Mouse (Mus musculus): ENCODE results near the gene Tcf7l2.

The Tcf7l2 gene

DNA sequence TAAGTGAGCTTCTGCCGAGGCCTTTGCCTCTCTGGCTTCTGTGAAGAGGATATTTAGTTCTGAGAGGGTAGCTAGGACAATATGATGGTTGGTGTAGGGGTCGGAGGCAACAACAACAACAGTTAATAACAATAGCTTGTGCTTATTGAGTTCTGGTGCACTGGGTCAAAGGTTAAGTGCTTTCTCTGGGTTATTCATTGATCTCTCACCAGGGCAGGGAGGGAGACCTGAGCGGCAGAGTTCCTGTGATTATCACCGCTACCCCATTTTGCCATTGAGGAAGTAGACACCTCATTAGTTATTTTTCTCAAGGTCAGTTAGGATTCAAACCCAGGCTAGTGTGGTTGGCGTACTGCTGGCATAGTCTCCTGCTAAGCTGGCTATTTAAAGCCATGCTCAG is 19.5 kb downstream of the Tcf7l2 start:
- no peak for DNase-seq

DNA sequence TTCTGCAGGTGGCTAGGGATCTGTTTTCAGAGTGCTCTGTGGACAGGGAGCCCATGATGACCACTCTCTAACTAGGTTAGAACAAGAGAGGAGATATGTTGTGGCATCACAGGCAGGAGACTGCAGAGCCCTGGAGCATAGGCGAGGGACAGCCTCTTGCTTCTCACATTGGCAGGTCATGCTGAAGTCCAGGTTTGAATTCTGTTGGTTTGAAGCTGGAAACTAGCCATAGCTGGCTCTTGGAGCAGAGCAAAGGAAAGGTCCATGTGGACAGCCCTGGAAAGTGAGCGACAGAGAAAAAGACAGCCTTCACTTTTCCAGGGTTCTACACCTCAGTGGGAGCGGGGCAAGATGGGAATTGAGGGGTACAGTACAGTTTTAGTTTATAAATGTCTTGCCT is 20.6 kb downstream of the Tcf7l2 start:
- no peak for DNase-seq

DNA sequence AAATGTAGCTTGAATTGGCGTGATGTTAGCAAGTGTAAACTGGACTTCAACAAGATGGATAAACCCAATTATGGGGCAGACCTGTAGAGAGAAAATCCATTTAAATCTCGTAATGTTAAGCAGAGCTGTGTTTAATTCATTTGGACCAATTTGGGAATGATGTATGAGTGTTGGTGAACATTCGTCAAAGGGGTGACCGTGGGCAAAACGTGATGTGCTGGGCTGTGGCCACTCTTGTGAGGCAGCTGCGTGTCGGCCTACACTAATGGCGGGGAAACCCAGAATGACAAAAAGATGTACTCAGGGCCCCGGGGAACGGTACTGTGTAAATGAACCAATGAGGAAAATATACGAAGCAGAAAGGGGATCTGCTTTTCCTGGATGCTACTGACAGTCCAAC is 24.2 kb downstream of the Tcf7l2 start:
- DNase-seq = no peak

DNA sequence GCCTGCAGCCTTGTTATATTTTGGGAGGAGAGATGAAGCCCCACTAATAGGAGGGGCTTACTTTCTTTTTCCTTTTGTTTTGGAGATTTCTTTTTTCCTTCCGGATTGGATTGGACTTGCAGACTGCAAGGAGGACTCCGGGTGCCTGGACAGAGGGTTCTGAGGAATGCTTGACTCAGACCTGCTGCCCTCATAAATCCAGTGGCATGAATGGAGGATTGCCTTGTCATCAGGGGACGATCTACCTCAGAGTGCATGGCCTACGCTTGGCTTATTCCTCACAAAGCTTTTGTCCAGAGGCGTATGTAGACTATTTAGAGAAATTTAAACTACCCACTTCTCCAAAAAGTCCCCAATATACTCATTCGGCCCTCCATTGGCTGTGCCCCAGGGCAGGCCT is 25.5 kb downstream of the Tcf7l2 start:
- DNase-seq = no peak

DNA sequence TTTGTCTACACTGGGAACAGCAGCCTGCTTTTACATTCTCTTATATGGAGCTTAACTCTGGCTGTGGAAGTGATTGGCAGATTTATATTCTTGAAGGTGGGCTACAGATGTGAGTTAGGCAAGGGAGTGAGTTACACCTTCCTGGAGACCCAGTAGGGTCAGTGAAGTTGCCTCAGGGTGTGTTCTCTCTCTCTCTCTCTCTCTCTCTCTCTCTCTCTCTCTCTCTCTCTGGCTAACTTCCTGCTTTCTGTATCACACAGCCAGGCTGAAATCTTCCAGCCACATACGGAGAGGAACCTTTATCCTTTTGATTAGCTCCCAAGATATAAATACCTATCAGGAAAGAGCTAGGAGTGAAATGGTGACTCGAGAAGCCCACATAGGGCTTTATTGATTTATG is 26.0 kb downstream of the Tcf7l2 start:
- no peak for DNase-seq

DNA sequence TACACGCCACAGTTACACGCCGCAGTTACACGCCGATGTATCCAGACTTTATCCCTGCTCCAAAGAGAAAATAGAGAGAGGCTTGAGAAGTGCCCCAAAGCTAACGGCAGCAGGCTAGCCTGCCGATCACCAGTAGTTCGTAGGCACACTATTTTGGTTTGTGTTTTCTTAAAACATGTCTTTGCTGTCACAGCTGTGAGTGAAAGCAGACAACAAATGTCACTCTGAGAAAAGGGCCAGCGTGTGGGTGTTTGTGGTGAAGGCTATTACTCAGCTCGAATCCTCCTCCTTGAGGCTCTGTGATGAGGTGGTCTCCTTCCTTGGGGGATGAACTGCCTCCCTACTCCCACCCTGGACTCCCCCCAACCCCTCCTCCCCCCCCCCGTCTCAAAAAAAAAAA is 26.6 kb downstream of the Tcf7l2 start:
- no peak for DNase-seq

DNA sequence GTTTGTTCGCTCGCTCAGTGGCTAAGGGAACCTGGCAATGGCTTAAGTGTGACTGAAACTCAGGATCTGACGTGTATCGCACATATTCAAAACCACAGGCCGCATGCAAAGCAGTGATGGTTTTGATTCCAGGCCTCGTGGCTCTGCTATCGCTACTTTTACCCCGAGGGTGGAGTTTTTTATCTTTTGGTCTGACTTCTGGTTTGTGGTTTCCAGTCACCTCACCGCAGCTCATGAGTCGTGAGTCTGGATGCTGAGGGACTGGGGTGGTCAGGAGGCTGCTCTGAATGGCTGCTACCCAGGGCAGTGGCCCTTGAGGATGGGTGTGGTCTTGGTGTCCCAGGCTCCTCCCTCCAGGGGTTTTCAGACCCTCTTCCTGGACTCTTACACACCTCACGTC is 27.3 kb downstream of the Tcf7l2 start:
- DNase-seq = no peak

DNA sequence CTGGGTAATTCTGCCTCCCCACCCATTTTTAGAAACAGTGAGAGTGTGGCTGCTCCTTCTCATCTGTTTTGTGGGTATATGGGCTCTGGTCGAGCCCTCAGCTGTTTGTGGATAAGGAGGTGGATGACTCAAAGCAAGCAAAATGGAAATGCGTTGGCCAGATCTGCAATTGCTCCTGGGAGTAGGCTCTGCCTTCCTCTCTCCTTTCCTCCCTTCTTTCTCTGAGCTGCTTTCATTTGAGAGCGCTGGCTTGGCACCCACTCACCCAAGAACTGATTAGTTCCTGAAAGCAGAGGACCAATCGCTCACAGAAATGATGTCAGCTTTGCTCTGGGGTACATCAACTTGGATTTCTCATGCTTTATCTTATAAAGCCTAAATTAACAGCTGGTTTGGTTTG is 32.7 kb downstream of the Tcf7l2 start:
- DNase-seq = no peak

DNA sequence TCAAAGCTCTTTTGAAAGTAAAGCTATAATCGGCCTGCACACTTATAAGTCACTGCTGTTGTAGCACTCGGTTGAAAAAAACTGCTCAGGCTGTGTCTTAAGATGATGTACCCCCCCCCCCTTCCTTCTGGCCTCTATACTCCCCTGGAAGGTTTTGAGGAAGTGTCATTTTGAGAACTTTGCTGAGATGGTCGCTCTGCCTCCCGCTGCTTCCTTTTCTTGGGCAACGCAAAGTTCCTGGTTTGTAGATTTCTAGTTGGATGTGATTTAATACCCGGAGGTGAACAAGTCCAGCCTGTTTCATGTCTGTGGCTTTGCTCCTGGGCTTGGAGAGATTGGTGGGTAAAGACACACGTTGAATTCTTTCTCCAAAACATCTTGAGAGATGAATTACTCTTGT is 33.2 kb downstream of the Tcf7l2 start:
- DNase-seq = no peak

DNA sequence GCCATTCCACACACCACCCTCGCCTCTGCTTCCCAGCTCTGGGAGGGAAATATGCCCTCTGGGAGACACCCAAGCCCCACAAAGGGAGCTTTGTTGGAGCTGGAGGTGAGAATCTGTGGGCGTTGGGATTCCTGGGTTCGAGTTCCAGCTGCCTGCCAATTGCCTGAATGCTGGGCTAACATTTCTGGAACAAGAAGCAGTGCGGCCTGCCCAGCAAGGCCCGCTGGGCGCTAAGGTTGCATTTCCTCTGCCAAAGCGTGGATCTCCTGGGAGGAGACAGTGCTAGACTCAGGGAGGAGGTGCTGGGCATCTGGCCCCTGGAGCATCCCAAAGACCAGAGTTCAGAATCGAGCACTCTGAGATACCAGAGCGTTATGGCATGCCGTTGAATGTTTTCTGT is 38.3 kb downstream of the Tcf7l2 start:
- no peak for DNase-seq

DNA sequence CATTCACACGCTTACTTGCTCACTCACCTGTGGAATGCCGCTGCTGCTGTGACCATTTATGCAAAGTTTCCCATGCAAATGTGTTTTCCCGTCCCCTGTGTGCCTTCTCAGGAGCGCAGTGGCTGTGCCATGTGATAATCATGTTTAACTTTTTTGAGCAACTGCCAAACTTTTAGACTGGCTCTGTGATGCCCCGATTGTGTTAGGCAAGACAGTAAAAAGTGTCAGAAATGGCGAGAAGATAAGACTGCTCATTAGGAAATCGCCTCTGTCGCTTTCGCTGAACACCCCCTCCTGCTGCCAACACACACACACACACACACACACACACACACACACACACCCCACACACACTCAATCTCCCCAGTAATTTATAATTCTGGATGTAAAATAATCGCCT is 39.5 kb downstream of the Tcf7l2 start:
- no peak for DNase-seq

DNA sequence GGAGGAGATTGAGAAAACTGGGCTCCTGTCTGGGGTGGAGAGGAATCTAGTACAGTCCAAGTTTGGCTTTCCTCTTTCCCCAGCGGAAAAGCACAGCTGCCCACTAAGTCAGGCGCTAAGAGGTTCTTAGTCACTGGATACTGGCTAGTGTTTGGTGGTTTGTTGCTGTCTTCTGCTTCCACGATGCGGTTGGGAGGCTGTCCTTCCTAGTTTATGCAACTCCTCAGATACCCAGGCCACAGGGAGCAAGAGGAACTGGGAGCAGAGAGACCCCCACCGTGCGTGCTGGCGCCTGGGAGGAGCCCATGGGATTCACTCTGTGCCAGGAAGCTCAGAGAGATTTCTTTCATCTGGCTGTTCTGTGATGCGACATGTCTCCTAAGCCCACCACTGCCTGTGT is 40.1 kb downstream of the Tcf7l2 start:
- DNase-seq = no peak

DNA sequence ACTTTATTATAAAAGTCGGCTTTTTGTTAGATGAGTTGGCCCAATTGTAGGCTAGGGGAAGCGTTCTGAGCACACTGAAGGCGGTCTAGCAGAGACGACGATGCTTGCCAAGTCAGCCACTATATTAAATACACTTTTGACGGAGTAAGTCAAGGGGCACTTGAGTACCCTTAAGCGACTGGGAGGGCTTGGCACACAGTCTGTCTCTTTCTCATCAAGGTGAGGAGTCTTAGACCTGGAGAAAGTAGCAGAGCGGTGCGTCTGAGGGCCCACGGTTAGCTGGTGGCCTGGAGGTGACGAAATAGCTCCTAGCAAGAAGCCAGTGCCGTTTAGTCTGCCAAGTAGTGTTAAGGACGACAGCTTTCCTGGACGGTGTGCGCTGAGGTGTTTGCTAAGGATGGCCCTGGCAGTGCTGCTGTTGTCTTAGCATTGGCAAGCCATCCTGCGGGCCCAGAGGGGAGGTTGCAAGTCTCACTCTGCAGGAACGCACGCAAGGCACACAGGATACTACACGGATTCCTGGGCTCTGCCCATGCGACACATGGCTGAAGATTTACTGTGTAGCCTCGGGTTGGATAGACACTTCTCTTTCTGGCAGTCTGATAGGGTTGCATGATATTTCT is 43.3 kb downstream of the Tcf7l2 start:
- no peak for DNase-seq

DNA sequence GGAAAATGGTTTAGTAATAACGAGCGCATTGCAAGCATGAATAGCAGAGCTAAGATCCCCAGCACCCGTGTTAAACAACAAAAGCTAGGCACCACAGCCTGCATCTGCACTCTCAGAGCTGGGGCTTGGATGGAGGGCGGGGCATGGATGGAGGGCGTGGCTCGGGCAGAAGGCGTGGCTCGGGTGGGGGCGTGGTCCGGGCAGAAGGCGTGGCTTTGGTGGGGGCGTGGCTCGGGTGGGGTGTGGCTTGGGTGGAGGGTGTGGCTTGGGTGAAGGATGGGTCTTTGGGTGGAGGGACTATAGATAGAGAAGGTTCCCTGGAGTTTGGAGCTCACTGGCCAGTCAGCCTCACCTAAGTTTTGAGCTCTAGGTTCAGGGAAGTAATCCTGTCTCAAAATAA is 45.8 kb downstream of the Tcf7l2 start:
- DNase-seq = no peak

DNA sequence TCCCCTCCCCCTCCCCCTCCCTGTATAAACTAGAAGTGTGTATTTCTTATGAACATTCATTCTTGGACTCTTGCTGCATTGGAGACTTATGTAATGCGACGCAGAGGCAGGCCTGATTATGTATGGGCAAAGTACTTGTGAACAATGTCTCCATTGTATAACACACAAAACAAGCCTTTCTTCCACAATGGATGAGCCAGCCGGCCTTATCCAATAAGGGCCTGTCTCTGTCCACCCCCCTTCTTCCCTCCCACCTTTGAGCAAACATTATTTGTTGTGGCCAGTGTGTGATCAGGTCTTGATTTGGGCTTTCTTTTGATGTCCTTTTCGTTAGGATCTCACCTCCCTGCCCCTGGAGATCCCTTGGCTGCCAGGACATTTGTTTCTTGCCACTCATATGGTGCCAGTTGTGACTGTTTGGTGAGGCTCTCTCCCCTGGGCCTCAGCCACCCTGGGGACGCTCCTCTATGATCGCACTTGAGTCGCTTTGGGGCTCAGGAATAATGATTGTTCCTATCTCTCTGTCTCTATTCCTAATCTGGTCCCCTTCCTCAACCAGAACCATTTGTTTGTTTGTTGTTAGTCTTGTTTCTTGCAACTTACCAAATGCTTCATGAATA is 46.8 kb downstream of the Tcf7l2 start:
- DNase-seq = no peak

DNA sequence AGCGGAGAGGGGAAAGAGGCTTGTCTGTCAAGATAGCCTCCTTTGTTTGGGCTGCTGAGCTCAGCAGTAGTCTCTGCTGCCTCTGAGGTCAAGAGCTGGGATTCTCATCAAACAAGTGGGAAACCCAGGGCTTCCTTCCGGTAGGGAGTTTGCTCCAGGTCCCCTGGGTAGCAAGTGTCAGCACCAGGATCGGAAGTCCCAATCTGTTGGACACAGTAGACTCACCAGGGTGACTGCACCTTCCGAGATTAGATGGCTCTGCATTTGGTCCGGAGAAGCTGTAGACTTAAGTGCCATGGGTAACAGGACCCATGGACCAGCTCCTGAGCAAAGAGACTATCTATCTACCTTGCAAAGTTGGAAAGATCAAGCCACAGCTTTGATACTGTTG is 47.3 kb downstream of the Tcf7l2 start:
- DNase-seq = no peak

DNA sequence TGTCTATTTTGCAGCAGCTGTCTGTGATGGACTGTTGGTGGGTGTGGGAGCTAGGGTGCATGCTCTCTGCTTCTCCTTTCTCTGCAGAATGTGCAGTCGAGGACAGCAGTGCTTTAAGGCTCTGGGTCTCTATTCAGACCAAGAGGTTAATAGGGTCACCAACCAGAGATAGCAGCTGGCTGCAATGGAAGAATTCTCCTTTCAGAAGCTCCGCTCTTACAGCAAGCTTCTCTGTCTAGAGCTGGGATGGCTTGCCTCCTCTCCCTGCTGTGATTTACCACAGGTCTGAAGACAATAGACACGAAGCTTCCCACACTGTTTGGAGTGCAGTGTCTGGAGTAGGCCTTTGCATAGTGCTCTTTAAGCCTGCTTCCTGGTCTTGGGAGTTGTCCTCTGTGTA is 48.2 kb downstream of the Tcf7l2 start:
- DNase-seq = no peak

DNA sequence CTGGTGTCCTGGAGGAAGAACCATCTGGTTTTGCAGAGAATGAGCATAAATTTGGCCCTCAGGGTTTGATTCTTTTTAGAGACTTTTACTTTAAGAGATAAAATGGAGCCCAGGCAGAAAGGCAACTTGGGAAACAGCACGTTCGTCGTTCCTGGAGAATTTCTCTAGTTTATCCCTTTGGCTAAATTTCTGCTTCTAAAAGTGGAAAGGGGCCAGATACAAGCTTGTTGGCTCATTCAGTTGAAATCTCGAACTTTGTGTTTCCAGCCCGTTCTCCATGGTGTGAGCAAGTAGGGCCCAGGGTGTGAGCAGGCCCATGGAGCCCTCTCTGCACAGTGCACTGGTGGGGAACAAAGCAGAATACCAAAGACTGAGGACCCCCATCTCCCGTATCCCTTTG is 49.7 kb downstream of the Tcf7l2 start:
- DNase-seq = no peak

DNA sequence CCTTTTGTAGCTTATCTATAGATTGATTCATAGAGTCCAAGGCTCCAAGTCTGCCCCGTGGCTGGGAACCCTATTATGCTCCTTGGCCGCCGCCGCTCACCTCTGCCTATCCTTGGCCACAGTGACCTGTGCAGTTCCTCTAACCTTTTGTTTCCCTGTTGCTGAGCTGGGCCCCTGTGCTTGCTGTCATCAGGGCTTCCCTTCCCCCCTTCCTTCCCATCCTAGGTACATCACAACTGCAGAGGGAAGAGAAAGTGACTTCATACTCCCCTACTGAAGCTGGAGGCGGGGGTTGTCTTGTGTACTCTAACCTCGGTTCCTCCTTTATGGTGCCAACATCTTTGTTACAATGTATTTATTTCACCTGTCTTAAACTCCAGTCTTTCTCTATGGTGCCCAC is 50.3 kb downstream of the Tcf7l2 start:
- DNase-seq = no peak

DNA sequence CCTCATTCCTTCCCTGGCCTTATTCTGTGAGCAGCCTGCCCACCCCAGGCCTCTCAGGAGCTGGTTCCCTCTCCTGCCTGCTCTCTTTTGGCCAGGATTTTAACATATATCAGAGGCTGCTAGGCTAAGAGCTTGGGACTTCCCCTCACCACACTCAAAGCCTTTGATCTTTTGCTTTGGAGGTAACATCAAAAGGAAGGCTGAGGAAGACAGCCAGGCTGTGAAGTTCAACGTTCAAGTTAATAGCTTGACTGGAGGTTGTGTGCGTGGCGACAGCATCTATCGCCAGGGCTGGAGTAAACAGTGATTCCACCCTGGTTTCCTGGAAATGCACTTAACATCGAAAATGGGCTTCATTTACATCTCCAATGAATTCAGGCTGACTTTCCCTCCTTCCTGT is 51.0 kb downstream of the Tcf7l2 start:
- DNase-seq = no peak

DNA sequence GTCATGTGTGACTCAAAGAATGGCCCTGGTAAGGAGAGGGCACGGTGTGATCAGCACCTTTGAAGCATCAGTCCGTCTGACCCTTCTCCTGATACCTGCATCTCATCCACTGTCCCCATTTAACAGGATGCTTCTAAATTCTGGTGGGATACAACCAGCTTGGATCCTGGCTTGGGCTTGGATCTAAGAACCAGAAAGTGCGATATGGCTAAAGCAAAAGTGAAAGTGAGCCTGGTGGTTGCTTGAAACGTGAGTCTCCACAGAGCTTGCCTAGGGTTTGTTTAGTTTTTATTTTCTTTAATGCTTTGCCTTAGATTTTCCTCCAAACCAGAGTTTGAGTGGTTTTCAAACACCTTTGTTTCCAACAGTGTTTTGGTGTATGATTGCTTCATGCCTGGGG is 51.4 kb downstream of the Tcf7l2 start:
- no peak for DNase-seq

DNA sequence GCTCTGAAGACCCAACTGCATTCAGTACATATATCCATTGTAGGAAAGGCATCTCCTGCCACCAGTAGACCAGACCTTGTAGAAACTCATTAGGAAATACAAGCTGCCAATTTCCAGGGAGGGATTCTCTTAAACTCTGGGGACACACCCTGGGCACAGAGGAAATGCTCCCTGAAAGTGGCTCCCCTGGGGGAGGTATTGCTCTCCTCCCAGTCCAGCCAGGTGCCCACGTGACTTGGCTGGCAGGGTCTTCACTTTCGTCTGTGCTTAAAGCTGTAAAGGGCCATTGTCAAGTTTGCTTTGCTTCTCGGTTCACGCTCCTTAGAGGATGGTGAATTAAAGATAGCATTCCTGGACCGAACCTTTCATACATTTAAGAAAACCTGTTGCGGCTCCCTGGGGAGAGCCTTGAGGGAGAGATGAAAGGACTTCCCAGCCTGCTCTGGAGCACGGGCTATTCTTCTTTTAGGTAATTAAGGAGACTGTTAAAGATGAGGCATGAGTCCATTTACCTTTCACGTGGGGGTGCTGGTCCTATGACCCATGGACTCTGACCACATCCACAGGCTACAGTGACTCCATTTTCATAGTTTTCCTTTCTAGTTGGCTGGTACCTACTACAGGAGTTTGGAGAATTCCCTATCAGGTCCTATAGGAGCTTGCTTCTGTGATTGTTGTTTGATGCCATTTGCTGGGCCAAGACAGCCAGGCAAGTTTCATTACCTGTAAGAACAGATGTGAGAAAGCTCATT is 52.8 kb downstream of the Tcf7l2 start:
- DNase-seq = no peak

DNA sequence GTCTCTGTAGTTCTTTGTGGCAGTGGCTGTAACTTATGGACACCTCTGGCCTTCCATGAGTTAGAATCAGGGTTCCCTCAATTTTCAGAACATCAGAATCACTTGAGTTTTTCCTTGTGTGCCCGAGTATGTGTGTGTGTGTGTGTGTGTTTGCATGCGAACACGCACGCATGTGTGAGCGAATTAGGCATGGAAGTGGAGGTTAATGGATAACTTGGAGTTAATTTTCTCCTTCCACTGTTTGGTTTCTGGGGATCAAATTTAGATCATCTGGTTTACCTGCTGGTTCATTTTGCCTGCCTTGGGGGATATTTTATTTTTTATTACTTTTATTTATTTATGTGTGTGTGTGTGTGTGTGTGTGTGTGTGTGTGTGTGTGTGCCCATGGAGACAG is 53.3 kb downstream of the Tcf7l2 start:
- no peak for DNase-seq

DNA sequence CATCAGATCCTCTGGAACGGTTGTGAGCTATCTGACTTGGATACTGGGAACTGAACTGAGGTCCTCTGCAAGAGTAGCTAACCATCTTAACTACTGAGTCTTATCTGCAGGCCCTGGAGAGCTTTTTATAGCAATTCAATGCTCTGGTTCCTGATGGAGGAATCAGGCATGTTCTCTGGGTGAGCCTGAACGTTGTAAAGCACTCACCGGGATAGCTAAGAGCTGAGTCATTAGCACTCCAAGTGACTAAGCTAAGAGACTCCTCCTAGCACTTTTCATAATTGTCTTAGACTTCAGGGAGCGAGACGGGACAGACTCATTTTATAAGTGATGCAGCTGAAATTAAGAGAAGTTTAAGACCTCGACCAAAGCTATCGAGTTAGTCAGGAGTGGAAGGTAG is 53.7 kb downstream of the Tcf7l2 start:
- no peak for DNase-seq

DNA sequence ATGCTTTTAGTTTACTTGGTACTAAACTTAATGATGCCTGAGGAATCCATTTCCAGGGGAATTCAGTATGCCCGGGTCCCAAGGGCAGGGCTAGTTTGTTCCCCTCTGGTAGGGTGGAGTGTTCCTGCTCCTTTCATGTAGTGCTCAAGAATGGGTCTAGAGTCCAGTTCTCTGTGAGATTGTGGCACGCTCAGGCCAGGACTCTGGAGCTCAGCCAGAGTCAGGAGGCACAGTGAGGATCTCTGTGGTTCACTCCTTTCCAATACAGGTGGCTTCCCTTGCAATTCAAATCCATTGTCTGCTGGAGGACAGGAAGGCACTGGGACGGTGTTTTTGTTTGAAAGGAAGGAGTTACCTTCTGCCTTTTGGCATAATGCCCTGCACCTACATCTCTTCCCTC is 56.2 kb downstream of the Tcf7l2 start:
- peak; percentile 43 for DNase-seq

Measured in kidney, postnatal 10 days (tissue).